Mouse (Mus musculus) large intestine, adult 2 months (tissue): Measurements from ENCODE around the gene Setd7. TPM values are rescaled to one million over a fixed set of nuclear protein-coding genes. Genes with fewer than 3 reads are reported as not detected.
"Not testable (repeated sequence)": the region's sequence is repeated elsewhere in the genome, so short reads cannot be mapped to it uniquely, and the experiment has no call there.

ENCODE experiments used
- DNase-seq: peaks from one replicate; pipeline ENCODE4 v3.0.0-alpha.2; 2012; ENCODE audit warnings: low read depth, low spot score
- WGBS: fragments of 180-500 bp; shearing (Covaris S2); methylation state at CpG from one replicate; pipeline ENCODE4 v1.1.7; 2018; 5-methylcytosine and 5-hydroxymethylcytosine counted together
- polyA plus RNA-seq: library from polyadenylated mRNA; depleted of rRNA; stranded (reverse); fragments of >200 nt; gene quantifications from 2 replicates; pipeline ENCODE4 v1.2.3, GENCODE M21; 2012; rRNA removed

Setd7 gene
- 7.5 and 14.2 TPM in 2 replicates for polyA plus RNA-seq

GRCm38 (mm10) chr3:51560511-51561108 is at the start of gene Setd7:
Setd7 (minus strand) TSS chr3:51560879.
- WGBS = under 1% methylated on average over 48 of the region's 48 CpGs
- DNase-seq = no peak

GRCm38 (mm10) chr3:51604489-51604888 is 43.8 kb upstream of the Setd7 start:
- 66% methylated on average over 3 of the region's 3 CpGs for WGBS

GRCm38 (mm10) chr3:51603705-51604291 is 43.1 kb upstream of the Setd7 start:
- DNase-seq = no peak

More at GRCm38 (mm10) chr3:51604489-51604888, 43.8 kb upstream of the Setd7 start:
- DNase-seq = no peak

GRCm38 (mm10) chr3:51601461-51601860 is 40.8 kb upstream of the Setd7 start:
- 93% methylated on average over 2 of the region's 2 CpGs for WGBS

More at GRCm38 (mm10) chr3:51603705-51604291, 43.1 kb upstream of the Setd7 start:
- 76% methylated on average over 15 of the region's 15 CpGs for WGBS

GRCm38 (mm10) chr3:51600728-51601127 is 40.0 kb upstream of the Setd7 start:
- no peak for DNase-seq
- WGBS = 92% methylated on average over 4 of the region's 4 CpGs

More at GRCm38 (mm10) chr3:51601461-51601860, 40.8 kb upstream of the Setd7 start:
- DNase-seq = no peak

GRCm38 (mm10) chr3:51599057-51599630 is 38.5 kb upstream of the Setd7 start:
- whole genome bisulfite sequencing = 79% methylated on average over 12 of the region's 12 CpGs
- DNase-seq = no peak

- 76% methylated on average over 2 of the region's 2 CpGs for whole genome bisulfite sequencing
- no peak for DNase-seq
Measured at GRCm38 (mm10) chr3:51596538-51596937, 35.9 kb upstream of the Setd7 start.

- DNase-seq = no peak
- 53% methylated on average over 1 of the region's 1 CpGs for WGBS
Measured at GRCm38 (mm10) chr3:51593506-51593905, 32.8 kb upstream of the Setd7 start.

GRCm38 (mm10) chr3:51591591-51591990 is 30.9 kb upstream of the Setd7 start:
- no peak for DNase-seq
- WGBS = 87% methylated on average over 6 of the region's 6 CpGs

GRCm38 (mm10) chr3:51590207-51590892 is 29.7 kb upstream of the Setd7 start:
- no peak for DNase-seq
- 61% methylated on average over 15 of the region's 15 CpGs for WGBS

- DNase-seq = no peak
- WGBS = 63% methylated on average over 7 of the region's 7 CpGs
Measured at GRCm38 (mm10) chr3:51587697-51588262, 27.1 kb upstream of the Setd7 start.

GRCm38 (mm10) chr3:51583574-51584391 is 23.1 kb upstream of the Setd7 start:
- 34% methylated on average over 18 of the region's 18 CpGs for WGBS
- peak; percentile 55 for DNase-seq

GRCm38 (mm10) chr3:51579243-51579642 is 18.6 kb upstream of the Setd7 start:
- WGBS = 82% methylated on average over 4 of the region's 4 CpGs
- DNase-seq = not testable (repeated sequence)

- DNase-seq = peak; percentile 77
- WGBS = 29% methylated on average over 12 of the region's 12 CpGs
Measured at GRCm38 (mm10) chr3:51577816-51578749, 17.4 kb upstream of the Setd7 start.

- WGBS = 60% methylated on average over 11 of the region's 11 CpGs
- no peak for DNase-seq
Measured at GRCm38 (mm10) chr3:51577359-51577758, 16.7 kb upstream of the Setd7 start.

GRCm38 (mm10) chr3:51573915-51574314 is 13.2 kb upstream of the Setd7 start:
- WGBS = 90% methylated on average over 9 of the region's 9 CpGs
- DNase-seq = no peak

GRCm38 (mm10) chr3:51570200-51570599 is 9.5 kb upstream of the Setd7 start:
- WGBS = 94% methylated on average over 4 of the region's 4 CpGs
- no peak for DNase-seq

- WGBS = 36% methylated on average over 6 of the region's 6 CpGs
- no peak for DNase-seq
Measured at GRCm38 (mm10) chr3:51561993-51562385, 1.3 kb upstream of the Setd7 start.
